Mouse (Mus musculus) R1 (cell line): Measurements from ENCODE around the gene Frat2.
A peak's percentile ranks its signal among the peaks of the same experiment; 100 is the strongest.
"Not testable (repeated sequence)": the region's sequence is repeated elsewhere in the genome, so short reads cannot be mapped to it uniquely, and the experiment has no call there.

Experiments
- DNase-seq: peaks from one replicate; pipeline ENCODE4 v3.0.0-alpha.2; 2018; ENCODE audit warnings: low read depth, low spot score

Frat2 gene

DNA sequence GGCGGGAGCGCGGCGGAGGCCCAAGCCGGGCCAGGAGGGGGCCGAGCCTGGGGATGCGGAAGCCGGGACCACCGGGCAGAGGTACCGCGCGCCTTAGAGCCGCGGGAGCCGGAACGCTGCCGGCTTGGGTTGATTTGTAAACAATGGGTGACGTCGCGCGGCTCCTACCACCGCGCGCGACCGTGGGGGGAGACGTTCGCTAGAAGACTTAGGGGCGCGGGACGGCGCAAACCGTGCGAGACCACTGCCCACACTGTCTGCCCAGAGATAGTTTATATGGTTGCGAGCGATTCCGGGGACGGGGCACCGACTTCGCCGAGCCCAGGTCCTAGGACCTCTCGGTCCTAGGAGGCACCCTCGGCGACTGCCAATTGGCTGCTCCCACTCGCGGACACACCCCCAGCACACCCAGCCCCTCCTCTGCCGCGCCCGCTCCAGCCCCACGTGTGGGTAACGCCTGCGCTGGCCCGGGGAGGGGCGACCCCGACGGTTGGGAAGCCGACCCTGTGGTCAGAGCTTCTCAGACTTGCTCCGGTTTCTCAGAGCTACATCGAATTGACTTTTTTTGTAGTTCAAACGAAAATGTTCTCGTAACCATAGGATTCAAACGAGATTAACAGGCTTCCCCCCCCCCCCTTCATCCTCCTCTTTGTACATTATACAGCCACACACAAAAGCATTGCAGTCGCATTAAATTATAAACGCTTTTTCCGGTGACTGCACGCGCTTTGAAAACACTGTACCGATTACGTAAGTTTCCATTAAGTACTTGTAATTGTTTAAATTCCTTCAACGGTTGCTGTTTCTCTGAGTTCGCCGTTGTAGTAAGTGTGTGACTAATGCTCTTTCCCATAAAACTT is at the start of gene Frat2:
Frat2 (minus strand) TSS at position 141 of the 860 bp plus-strand sequence.
- DNase-seq: peak; percentile 93

DNA sequence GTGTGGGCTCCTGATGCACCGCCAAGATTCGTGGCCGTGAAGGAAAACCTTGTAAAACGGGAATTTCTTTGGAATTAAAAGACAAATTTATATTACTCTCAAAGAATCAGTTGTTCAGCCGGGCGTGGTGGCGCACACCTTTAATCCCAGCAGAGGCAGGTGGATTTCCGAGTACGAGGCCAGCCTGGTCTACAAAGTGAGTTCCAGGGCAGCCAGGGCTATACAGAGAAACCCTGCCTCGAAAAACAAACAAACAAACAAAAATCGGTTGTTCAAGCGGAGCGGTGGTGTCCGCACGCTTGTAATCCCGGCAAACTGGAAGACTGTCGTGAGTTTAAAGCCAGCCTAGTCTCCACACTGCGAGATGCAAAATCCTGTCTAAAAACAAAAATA is 48.4 kb upstream of the Frat2 start:
- no peak for DNase-seq

GRCm38 (mm10) chr19:41895460-41896318 is 47.8 kb upstream of the Frat2 start, which contains the start of gene Rrp12:
TSS of gene Rrp12 (minus strand) at chr19:41896173.
- DNase-seq: peak; percentile 96

- DNase-seq: no peak
These were observed 47.0 kb upstream of the Frat2 start for GRCm38 (mm10) chr19:41894959-41895358.

DNA sequence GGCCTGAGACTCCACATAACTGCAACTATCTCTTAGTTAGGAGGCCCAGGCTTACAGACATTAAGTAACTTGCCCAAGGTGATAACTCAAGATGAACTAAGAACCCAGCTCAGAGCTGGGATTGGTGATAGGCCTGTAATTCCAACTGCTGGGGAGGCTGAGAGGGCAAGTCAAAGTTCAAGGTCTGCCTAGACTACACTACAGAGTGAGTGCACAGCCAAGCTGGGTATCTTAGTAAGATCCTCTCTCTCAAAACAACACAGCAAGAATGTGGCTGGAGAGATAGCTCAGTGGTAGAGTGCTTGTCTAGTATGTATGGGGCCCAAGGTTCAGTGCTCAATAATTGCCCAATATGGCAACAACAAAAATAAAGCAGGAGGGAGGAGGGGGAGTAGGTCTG is 40.3 kb upstream of the Frat2 start:
- no peak for DNase-seq

DNA sequence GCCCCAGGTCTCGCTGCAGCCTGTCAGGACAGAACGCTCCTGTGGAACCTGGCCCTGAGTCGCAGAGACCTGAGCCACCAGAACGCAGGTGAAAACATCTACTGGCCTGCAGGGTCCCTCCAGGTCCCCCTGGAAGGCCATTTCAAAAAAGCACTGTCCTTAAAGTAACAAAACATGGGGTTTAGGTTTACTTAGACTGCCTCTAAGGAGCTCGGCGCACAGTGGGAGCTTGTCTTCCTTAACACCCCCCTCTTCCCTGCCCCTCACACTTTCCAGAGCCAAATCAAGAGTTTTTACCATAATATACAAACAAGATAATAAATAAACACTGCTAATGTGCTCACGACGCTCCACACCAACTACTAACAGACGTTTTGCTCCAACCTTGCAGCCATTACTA is 36.0 kb upstream of the Frat2 start:
- DNase-seq: no peak

DNA sequence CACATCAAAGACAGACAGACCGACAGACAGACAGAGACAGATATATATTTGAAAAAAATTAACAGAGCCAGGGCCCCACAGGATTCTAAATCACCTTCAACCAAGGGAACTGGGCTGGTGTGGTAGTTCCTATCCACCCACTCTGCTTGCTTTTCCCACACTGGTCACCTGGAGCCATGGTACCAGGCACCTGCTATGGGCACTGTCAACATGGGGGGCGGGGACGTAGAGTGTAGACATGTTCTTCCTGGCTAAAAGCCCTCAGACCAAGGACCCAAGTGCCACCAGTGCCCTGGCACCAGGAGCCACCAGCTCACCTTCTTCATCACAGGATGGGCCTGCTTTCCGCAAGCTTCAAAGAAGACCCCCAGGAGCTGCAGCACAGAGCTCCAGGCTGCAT is 33.9 kb upstream of the Frat2 start:
- no peak for DNase-seq

GRCm38 (mm10) chr19:41874356-41874755 is 26.4 kb upstream of the Frat2 start:
- DNase-seq: no peak

- no peak for DNase-seq
These were observed 24.4 kb upstream of the Frat2 start for GRCm38 (mm10) chr19:41872285-41872684.

DNA sequence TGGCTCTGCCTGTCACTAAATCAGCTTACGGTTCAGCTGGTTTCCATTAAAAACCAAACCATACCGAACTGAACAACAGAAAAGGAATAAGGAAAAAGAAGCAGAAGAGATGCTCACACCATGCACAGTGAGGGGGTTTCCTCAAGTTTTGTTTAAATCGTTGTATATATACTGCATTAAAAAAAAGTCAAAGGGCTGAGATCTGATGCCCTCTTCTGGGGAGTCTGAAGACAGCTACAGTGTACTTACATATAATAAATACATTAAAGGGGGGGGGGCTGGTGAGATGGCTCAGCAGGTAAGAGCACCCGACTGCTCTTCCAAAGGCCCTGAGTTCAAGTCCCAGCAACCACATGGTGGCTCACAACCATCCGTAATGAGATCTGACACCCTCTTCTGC is 22.0 kb upstream of the Frat2 start:
- not testable (repeated sequence) for DNase-seq

DNA sequence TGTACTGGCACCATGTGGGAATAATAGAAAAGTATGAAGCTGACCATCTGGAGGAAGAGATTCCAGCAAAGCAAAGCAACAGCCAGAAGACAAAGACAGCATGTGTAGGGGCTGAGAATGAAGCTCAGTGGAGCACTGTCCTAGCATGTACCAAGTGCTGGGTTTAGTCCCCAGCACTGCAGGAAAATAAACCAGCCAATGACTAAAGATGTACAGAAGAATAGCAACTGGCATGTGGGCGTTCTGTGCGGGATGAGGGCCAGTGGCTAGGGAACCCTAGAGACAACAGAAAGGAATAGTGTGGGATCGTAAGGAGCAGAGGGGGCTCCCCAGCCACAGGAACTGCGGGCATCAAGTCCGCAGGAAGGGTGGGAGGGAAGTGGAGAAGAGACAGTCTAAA is 21.4 kb upstream of the Frat2 start:
- DNase-seq: no peak

GRCm38 (mm10) chr19:41866707-41867106 is 18.8 kb upstream of the Frat2 start:
- no peak for DNase-seq

DNA sequence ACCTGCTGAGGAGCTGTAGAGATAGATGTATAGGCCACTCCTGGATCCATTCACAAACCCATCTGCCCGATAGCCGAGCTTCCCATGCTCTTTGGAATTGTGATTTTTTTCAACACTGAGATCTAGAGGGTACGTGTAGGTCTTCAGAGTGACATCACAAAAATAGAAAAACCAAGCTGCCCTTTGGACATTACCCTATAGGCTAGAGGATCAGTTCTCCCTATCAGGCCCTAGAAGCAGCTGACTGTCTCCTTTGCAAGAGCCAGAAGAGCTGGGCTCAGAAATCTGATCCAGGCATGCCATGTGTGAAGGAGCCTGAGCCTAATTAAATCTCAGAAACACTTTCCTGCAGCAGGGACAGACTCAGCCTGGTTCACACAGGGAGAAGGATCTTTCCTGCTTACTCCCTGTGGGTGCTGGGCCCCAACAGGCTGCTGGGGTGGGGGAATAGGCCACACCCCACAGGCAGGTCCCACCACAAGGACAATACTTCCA is 9.9 kb upstream of the Frat2 start:
- no peak for DNase-seq

GRCm38 (mm10) chr19:41857086-41857762 is 9.3 kb upstream of the Frat2 start:
- no peak for DNase-seq

DNA sequence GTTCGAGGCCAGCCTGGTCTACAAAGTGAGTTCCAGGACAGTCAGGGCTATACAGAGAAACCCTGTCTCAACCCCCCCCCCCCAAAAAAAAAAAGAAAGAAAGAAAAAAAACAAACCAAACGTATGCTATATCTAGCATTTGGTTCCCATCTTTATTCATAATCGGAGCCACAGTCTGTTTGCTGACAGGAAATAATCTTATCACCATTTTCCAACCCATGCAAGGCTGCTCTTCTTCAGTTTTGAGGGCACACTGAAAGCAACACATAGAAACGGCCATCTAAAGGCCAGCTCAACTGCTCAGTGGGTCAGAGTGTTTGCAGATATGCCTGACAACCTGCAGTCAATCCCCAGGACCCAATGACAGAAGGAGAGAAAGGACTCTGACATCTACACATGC is 4.5 kb upstream of the Frat2 start:
- DNase-seq: no peak

GRCm38 (mm10) chr19:41850719-41851543 is 3.0 kb upstream of the Frat2 start:
- DNase-seq: peak; percentile 59

DNA sequence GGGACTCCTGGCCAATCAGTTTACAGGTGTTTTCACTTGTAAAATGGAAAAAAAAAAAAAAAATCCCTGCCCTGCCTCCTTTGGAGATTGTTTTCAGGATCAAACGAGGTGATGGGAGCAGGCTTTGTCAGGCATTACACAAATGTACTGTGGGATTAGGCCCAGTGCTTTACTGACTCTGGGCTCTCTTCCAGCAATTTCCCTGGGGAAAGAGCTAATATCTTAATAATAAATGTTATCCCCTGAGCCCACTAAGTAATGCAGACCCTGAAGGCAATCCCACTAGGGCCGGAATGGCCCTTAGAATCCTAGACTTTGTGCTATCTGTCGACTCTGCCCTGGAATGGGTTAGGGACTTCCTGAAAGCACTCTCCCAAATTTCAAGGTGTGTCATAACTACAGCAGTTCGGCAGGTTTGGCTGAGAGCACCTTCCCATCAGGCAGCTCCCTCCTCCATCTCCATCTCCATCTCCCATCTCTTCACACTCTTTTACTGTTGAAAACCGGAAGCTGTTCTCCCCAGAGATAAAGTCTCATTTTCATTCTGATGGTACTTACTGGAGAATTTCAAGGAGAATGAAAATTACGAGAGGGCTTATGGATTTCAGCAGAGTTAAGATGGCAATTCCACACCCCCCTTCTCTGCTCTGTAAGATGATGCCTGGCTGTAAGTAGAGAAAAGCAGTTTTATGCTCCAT is 2.2 kb upstream of the Frat2 start:
- no peak for DNase-seq

GRCm38 (mm10) chr19:41847614-41847991 is 329 bp downstream of the Frat2 start:
- peak; percentile 69 for DNase-seq

GRCm38 (mm10) chr19:41847091-41847581 is 796 bp downstream of the Frat2 start:
- DNase-seq: peak; percentile 31
